In the genomic region with DNA sequence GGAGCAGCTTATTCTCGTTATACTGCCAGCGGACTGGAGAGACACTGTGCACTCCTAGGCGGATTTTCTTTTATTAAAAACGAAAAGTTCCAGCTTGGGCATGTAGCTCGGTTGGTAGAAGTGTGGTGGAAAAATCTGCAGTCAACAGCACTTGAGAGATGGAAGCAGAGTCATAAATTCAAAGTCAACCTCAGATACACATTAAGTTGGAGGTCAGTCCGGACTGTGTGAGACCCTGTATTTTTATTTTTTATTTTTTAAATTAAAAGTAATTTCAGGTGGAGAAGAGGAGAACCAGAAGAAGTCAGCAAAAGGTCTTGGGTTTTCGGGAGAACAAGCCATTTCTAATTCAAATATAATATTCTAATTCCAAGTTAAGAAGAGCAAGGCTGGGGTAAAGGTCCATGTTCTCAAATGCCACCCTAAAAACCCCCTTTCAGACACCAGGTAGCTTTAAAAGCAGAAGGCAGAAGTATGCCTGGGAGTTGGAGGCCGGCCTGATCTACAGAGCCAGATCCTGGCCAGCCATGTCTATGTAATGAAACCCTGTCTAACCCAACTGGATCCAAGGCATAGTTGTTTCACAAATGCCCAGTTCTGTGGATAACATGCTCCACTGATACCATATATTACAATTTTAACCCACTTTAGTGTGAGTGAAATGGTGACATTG, we compare ENCODE assay signal across 8 mouse cellular contexts. TPM values are rescaled to one million over a fixed set of nuclear protein-coding genes. Genes with fewer than 3 reads are reported as not detected.
DNase-seq lines count a peak whose midpoint lies in the region; ATAC-seq and TF ChIP-seq lines count a peak whose summit lies in the region.

No protein-coding gene starts in this region.

- H3K27me3 ChIP-seq in heart, embryonic 11.5 days (ENCODE audit: control insufficient read depth, insufficient read depth, low read length) = peaks cover 5% of the 10 kb centered on the region
- no peaks in the 10 kb centered on the region for H3K27me3 ChIP-seq in forebrain, postnatal 0 days (ENCODE audit: insufficient read depth, low read length)

- H3K79me2 ChIP-seq in macrophage (ENCODE audit: inconsistent target) = peaks cover 37% of the 10 kb centered on the region

- in situ Hi-C loops in ES-E14 (cut with MboI; ENCODE audit: low sequenced_read_pairs in 2 of 2, unreplicated experiment in 2 of 2) = no loop called here

- H3K9me3 ChIP-seq in heart, embryonic 11.5 days (replicated peaks; ENCODE audit: control insufficient read depth, low read length) = no peaks in the 10 kb centered on the region
- no peaks in the 10 kb centered on the region for H3K9me3 ChIP-seq in ES-E14 (ENCODE audit: control insufficient read depth, insufficient read depth, low read depth, low read length)
- no peaks in the 10 kb centered on the region for H3K9me3 ChIP-seq in forebrain, postnatal 0 days (ENCODE audit: low read length)

- H3K36me3 ChIP-seq in heart, embryonic 11.5 days (ENCODE audit: control insufficient read depth, insufficient read depth, low read length) = no peaks in the 10 kb centered on the region
- no peaks in the 10 kb centered on the region for H3K36me3 ChIP-seq in ES-E14 (ENCODE audit: control insufficient read depth, insufficient read depth, low read length, poor library complexity, severe bottlenecking)
- no peaks in the 10 kb centered on the region for H3K36me3 ChIP-seq in forebrain, postnatal 0 days (ENCODE audit: insufficient read depth)
- no peaks in the 10 kb centered on the region for H3K36me3 ChIP-seq in macrophage (ENCODE audit: inconsistent target)

- peak overlapping the region; percentile 73 for H3K4me2 ChIP-seq in heart, embryonic 11.5 days
- peak overlapping the region; percentile 65 for H3K4me2 ChIP-seq in forebrain, postnatal 0 days (ENCODE audit: low read depth)

- no peak for ATAC-seq in heart, embryonic 11.5 days (replicated peaks; ENCODE audit: insufficient number of reproducible peaks, low FRiP score, low TSS enrichment)
- ATAC-seq in forebrain, postnatal 0 days = no peak; the same call in 1 of the 2 replicates

- WGBS in heart, embryonic 11.5 days (ENCODE audit: insufficient replicate concordance) = 31% methylated on average over 8 of the region's 8 CpGs
- 31% methylated on average over 8 of the region's 8 CpGs for WGBS in forebrain, postnatal 0 days
- WGBS in macrophage (ENCODE audit: missing documents) = 34% methylated on average over 8 of the region's 8 CpGs

- no peak for DNase-seq in heart, postnatal 4 days
- DNase-seq in ES-E14 (ENCODE audit: low read depth, low spot score) = no peak
- no peak for DNase-seq in forebrain, postnatal 0 days
- DNase-seq in ovary, adult 18-20 months (ENCODE audit: low spot score) = no peak
- no peak for DNase-seq in urinary bladder, postnatal 10 days (ENCODE audit: low spot score)
- DNase-seq in urinary bladder, postnatal 4 days (ENCODE audit: low spot score in 2 of 2) = no peak

- no peak for TF ChIP-seq CTCF in forebrain, postnatal 0 days (IDR thresholded peaks at IDR 0.05; ENCODE audit: low read depth)

- peak overlapping the region; percentile 81 for H3K4me3 ChIP-seq in heart, embryonic 11.5 days (ENCODE audit: low read depth, low read length)
- H3K4me3 ChIP-seq in ES-E14 (ENCODE audit: insufficient read depth in 1 of 2, low read depth in 1 of 2, low read length in 2 of 2, poor library complexity in 1 of 2, severe bottlenecking in 1 of 2) = peak overlapping the region; percentile 72 to 84
- peak overlapping the region; percentile 97 for H3K4me3 ChIP-seq in forebrain, postnatal 0 days (ENCODE audit: low read depth, low read length)
- H3K4me3 ChIP-seq in macrophage (ENCODE audit: inconsistent target) = peak overlapping the region; percentile 48

- H3K9ac ChIP-seq in heart, embryonic 11.5 days (ENCODE audit: low read depth, low read length) = peak overlapping the region; percentile 74
- peak overlapping the region; percentile 77; the same call in 1 of the 2 replicates for H3K9ac ChIP-seq in ES-E14 (ENCODE audit: insufficient read depth, low read depth, low read length, poor library complexity, severe bottlenecking)
- H3K9ac ChIP-seq in forebrain, postnatal 0 days = peak overlapping the region; percentile 91

- H3K4me1 ChIP-seq in heart, embryonic 11.5 days (ENCODE audit: control insufficient read depth, insufficient read depth, low read length) = peaks cover 8% of the 10 kb centered on the region
- peaks cover 0 to 2% of the 10 kb centered on the region in 2 experiments; a peak in 1 of 4 replicates for H3K4me1 ChIP-seq in ES-E14 (ENCODE audit: control insufficient read depth in 2 of 2, insufficient read depth in 2 of 2, low read length in 2 of 2, poor library complexity in 1 of 2)
- no peaks in the 10 kb centered on the region for H3K4me1 ChIP-seq in forebrain, postnatal 0 days (ENCODE audit: insufficient read depth)

- H3K27ac ChIP-seq in heart, embryonic 11.5 days (ENCODE audit: low read depth, low read length) = peak overlapping the region; percentile 92
- H3K27ac ChIP-seq in ES-E14 (ENCODE audit: insufficient read depth, low read depth, low read length, poor library complexity, severe bottlenecking) (no peak overlapping the region), macrophage (peak overlapping the region; percentile 55)
- H3K27ac ChIP-seq in forebrain, postnatal 0 days (ENCODE audit: low read depth, low read length) = peak overlapping the region; percentile 89

TF ChIP-seq in ES-E14, 5 proteins besides CTCF, POLR2A, EP300 and RAD21:
- TF ChIP-seq ZC3H11A (IDR thresholded peaks at IDR 0.05; ENCODE audit: borderline replicate concordance, low read depth, low read length) (no peak), ZNF384 (IDR thresholded peaks at IDR 0.05; ENCODE audit: low read depth, low read length) (no peak), CHD2 (IDR thresholded peaks at IDR 0.05; ENCODE audit: low read depth, low read length) (no peak), MAFK (IDR thresholded peaks at IDR 0.05; ENCODE audit: insufficient read depth, low read depth, low read length) (no peak), HCFC1 (IDR thresholded peaks at IDR 0.05; ENCODE audit: borderline replicate concordance, insufficient read depth, low read length) (no peak)

RNA-seq across cellular contexts. Expression of a gene that starts 0.8 kb away (rescaled TPM):
- 32.0 and 34.5 TPM in 2 replicates for polyA plus RNA-seq in heart, embryonic 11.5 days (2014; fragmentation: Nextera tagmentation; extraction: Ambion mirVana)
- 10 to 100 TPM; 19.7 to 20.6 TPM for total RNA-seq in heart, postnatal 4 days (2021)
- 34.4 and 48.1 TPM in 2 replicates for total RNA-seq in ES-E14 (2012; rRNA removed)
- 119 and 124 TPM in 2 replicates for total RNA-seq in forebrain, postnatal 0 days (2014; rRNA removed)
- polyA plus RNA-seq in forebrain, postnatal 0 days (2015; fragmentation: Nextera tagmentation; extraction: Ambion mirVana) = 44.7 and 68.0 TPM in 2 replicates
- 10 to 100 TPM; 16.8 to 93.6 (median 62.1) TPM for total RNA-seq in macrophage (2018; cell fraction: chromatin; rRNA removed)
- 10 to 100 TPM; 11.8 to 25.0 (median 18.4) TPM for total RNA-seq in macrophage (2018; cell fraction: cytosol; rRNA removed)
- total RNA-seq in macrophage (2018; cell fraction: nucleus; rRNA removed) = 10 to 100 TPM; 12.7 to 80.8 (median 36.4) TPM
- polyA plus RNA-seq in macrophage (2018) = 19.1 to 28.7 TPM (median 24.0 TPM) in 3 replicates

RNA-seq across cellular contexts. Expression of a gene that starts 48.5 kb away (rescaled TPM):
- 3.3 and 3.4 TPM in 2 replicates for polyA plus RNA-seq in heart, embryonic 11.5 days (2014; fragmentation: Nextera tagmentation; extraction: Ambion mirVana)
- 1 to 10 TPM; 2.0 to 2.1 TPM for total RNA-seq in heart, postnatal 4 days (2021)
- total RNA-seq in ES-E14 (2012; rRNA removed) = not detected in 2 replicates
- 2.4 and 4.2 TPM in 2 replicates for total RNA-seq in forebrain, postnatal 0 days (2014; rRNA removed)
- polyA plus RNA-seq in forebrain, postnatal 0 days (2015; fragmentation: Nextera tagmentation; extraction: Ambion mirVana) = 2.6 and 2.7 TPM in 2 replicates
- 100 to 1,000 TPM in 5 of 26 experiments, 10 to 100 TPM in 21; 19.7 to 145 (median 77.4) TPM for total RNA-seq in macrophage (2018; cell fraction: chromatin; rRNA removed)
- total RNA-seq in macrophage (2018; cell fraction: cytosol; rRNA removed) = 100 to 1,000 TPM in 23 of 26 experiments, 10 to 100 TPM in 3; 72.1 to 179 (median 127) TPM
- 100 to 1,000 TPM in 22 of 26 experiments, 10 to 100 TPM in 4; 59.3 to 215 (median 137) TPM for total RNA-seq in macrophage (2018; cell fraction: nucleus; rRNA removed)
- 54.9 to 117 TPM (median 84.8 TPM) in 3 replicates for polyA plus RNA-seq in macrophage (2018)

RNA-seq across cellular contexts. Expression of a gene that starts 57.8 kb away (rescaled TPM):
- 0.72 and 1.2 TPM in 2 replicates for polyA plus RNA-seq in heart, embryonic 11.5 days (2014; fragmentation: Nextera tagmentation; extraction: Ambion mirVana)
- total RNA-seq in heart, postnatal 4 days (2021) = 1 to 10 TPM; 4.4 to 4.6 TPM
- total RNA-seq in ES-E14 (2012; rRNA removed) = 0.63 and 0.80 TPM in 2 replicates
- total RNA-seq in forebrain, postnatal 0 days (2014; rRNA removed) = 1.3 and 3.5 TPM in 2 replicates
- polyA plus RNA-seq in forebrain, postnatal 0 days (2015; fragmentation: Nextera tagmentation; extraction: Ambion mirVana) = 0.30 and 0.39 TPM in 2 replicates
- total RNA-seq in macrophage (2018; cell fraction: chromatin; rRNA removed) = 100 to 1,000 TPM in 25 of 26 experiments, 10 to 100 TPM in 1; 96.7 to 290 (median 134) TPM
- 10 to 100 TPM in 24 of 26 experiments, 1 to 10 TPM in 2; 9.5 to 19.4 (median 12.8) TPM for total RNA-seq in macrophage (2018; cell fraction: cytosol; rRNA removed)
- total RNA-seq in macrophage (2018; cell fraction: nucleus; rRNA removed) = 100 to 1,000 TPM in 7 of 26 experiments, 10 to 100 TPM in 19; 54.1 to 169 (median 76.7) TPM
- polyA plus RNA-seq in macrophage (2018) = 7.5 to 13.0 TPM (median 12.4 TPM) in 3 replicates

RNA-seq across cellular contexts. Expression of a gene that starts 58.0 kb away (rescaled TPM):
- 9.8 and 11.0 TPM in 2 replicates for polyA plus RNA-seq in heart, embryonic 11.5 days (2014; fragmentation: Nextera tagmentation; extraction: Ambion mirVana)
- total RNA-seq in heart, postnatal 4 days (2021) = 10 to 100 TPM in 1 of 2 experiments, 1 to 10 TPM in 1; 9.4 to 11.7 TPM
- total RNA-seq in ES-E14 (2012; rRNA removed) = 0.48 and 0.71 TPM in 2 replicates
- 7.4 and 15.5 TPM in 2 replicates for total RNA-seq in forebrain, postnatal 0 days (2014; rRNA removed)
- 12.4 and 13.7 TPM in 2 replicates for polyA plus RNA-seq in forebrain, postnatal 0 days (2015; fragmentation: Nextera tagmentation; extraction: Ambion mirVana)
- 100 to 1,000 TPM in 1 of 26 experiments, 10 to 100 TPM in 17, 1 to 10 TPM in 8; 3.0 to 116 (median 22.4) TPM for total RNA-seq in macrophage (2018; cell fraction: chromatin; rRNA removed)
- 10 to 100 TPM; 15.9 to 61.5 (median 29.4) TPM for total RNA-seq in macrophage (2018; cell fraction: cytosol; rRNA removed)
- total RNA-seq in macrophage (2018; cell fraction: nucleus; rRNA removed) = 100 to 1,000 TPM in 5 of 26 experiments, 10 to 100 TPM in 21; 10.3 to 162 (median 49.9) TPM
- polyA plus RNA-seq in macrophage (2018) = 15.0 to 30.5 TPM (median 21.3 TPM) in 3 replicates
